Mouse (Mus musculus): ENCODE measurements around the gene Gpatch8. TPM values are rescaled to one million over a fixed set of nuclear protein-coding genes. Genes with fewer than 3 reads are reported as not detected.

Gene Gpatch8
- polyA plus RNA-seq, 1 experiment: 17.3 TPM

DNA sequence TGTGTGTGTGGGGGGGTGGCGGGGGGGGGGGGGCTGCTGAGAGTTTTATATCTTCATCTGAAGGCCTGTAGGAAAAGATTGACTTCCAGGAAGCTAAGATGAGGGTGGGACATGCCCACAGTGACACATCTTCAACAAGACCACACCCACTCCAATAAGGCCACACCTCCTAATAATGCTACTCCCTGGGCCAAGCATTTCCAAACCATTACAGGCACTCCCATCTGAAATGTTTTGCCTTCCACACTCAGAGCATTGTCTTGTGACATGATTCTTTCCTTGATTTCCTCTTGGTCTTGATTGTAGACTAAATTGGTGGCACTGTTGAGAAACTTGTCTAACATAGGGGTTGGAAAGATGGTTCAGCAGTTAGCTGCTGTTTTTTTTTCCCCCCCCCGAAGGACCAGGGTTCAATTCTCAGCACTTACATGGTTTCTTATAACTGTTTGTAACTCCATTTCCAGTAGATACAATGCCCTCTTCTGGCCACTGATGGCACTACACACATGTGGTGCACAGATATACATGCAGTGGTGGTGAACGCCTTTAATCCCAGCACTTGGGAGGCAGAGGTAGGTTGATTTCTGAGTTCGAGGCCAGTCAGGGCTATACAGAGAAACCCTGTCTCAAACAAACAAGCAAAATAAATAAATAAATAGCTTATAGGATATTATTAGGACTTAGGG is 30.4 kb upstream of the Gpatch8 start:
- TF ChIP-seq POLR2A (IDR thresholded peaks at IDR 0.05; ENCODE audit: borderline replicate concordance, extremely low read depth, low read depth, low read length) (no peak), CTCF (IDR thresholded peaks at IDR 0.05; ENCODE audit: insufficient read depth, low read length) (no peak)
- WGBS: 94% methylated on average over 4 of the region's 4 CpGs
- no peak for DNase-seq
- H3K4me1 ChIP-seq (ENCODE audit: control insufficient read depth, insufficient read depth, low read length): peaks cover 6% of the 10 kb centered on the region; the same call in 1 of the 2 replicates
- H3K4me3 ChIP-seq (replicated peaks; ENCODE audit: extremely low read depth, low read depth, low read length): no peak overlapping the region

GRCm38 (mm10) chr11:102582736-102583135 is 26.5 kb upstream of the Gpatch8 start:
- H3K4me3 ChIP-seq (replicated peaks; ENCODE audit: extremely low read depth, low read depth, low read length): no peak overlapping the region
- 23% methylated on average over 5 of the region's 5 CpGs for WGBS
- peaks cover 7% of the 10 kb centered on the region; the same call in 1 of the 2 replicates for H3K4me1 ChIP-seq (ENCODE audit: control insufficient read depth, insufficient read depth, low read length)
- DNase-seq: no peak
- TF ChIP-seq CTCF (IDR thresholded peaks at IDR 0.05; ENCODE audit: insufficient read depth, low read length) (no peak), POLR2A (IDR thresholded peaks at IDR 0.05; ENCODE audit: borderline replicate concordance, extremely low read depth, low read depth, low read length) (no peak)

- Histone ChIP-seq H3K4me3 (replicated peaks; ENCODE audit: extremely low read depth, low read depth, low read length) (no peak overlapping the region), H3K4me1 (ENCODE audit: control insufficient read depth, insufficient read depth, low read length) (peaks cover 7% of the 10 kb centered on the region; the same call in 1 of the 2 replicates)
- TF ChIP-seq POLR2A (IDR thresholded peaks at IDR 0.05; ENCODE audit: borderline replicate concordance, extremely low read depth, low read depth, low read length): no peak
- 27% methylated on average over 13 of the region's 13 CpGs for WGBS
- DNase-seq: no peak
Observed at GRCm38 (mm10) chr11:102582016-102582610, 25.9 kb upstream of the Gpatch8 start.

DNA sequence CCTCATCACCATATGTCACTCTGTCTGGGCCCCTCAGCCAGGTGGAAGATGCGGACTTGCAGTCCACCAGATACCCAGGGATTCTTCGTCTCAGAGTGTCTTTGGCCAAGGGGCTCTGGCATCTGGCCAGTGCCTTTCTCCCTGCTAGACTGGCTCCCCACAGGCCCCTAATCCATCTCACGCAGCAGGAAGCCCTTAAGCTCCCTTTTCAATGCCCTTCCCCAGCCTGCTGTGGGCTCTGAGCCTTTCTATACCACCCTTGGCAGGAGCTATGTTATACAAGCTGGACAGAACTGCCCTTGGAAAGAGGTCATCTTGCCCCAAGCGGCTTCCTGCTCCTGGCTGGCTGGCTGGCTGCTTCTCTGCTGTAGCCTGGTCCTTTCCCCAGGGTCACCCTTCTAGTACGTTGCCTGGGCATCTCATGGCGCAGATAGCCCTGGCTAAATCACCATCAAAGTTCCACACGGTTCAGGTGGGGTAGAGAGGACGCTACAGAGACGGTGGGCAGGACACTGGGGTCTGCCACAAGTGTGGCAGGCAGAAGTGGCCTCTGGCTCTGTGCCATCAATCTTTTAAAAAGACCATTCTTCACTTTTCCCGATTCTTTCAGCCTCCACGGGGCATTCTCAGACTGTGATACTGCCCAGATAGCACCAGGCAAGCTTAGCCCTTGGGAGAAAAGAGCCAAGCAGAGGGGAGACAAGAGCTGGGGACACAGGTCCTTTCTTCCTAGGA is 25.3 kb upstream of the Gpatch8 start:
- TF ChIP-seq CTCF (IDR thresholded peaks at IDR 0.05; ENCODE audit: insufficient read depth, low read length): no peak
- TF ChIP-seq POLR2A (IDR thresholded peaks at IDR 0.05; ENCODE audit: borderline replicate concordance, extremely low read depth, low read depth, low read length): no peak
- H3K4me3 ChIP-seq (replicated peaks; ENCODE audit: extremely low read depth, low read depth, low read length): no peak overlapping the region
- DNase-seq: no peak
- H3K4me1 ChIP-seq (ENCODE audit: control insufficient read depth, insufficient read depth, low read length): peaks cover 7% of the 10 kb centered on the region; the same call in 1 of the 2 replicates
- WGBS: 40% methylated on average over 11 of the region's 11 CpGs

DNA sequence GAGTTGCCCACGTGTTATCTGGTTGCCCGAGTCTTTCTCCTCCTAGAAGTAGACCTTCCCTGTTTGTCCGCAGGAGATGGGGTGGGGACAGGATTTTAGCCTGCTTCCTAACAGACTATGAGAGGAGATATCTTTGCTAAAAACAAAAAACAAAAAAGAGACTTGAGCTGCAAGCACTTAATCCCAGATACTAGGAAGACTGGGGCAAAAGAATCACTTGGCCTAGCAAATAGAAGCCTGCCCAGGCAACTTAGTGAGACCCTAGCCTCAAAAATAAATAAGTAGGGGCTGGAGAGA is 23.8 kb upstream of the Gpatch8 start:
- 47% methylated on average over 3 of the region's 3 CpGs for WGBS
- H3K4me1 ChIP-seq (ENCODE audit: control insufficient read depth, insufficient read depth, low read length): peaks cover 7% of the 10 kb centered on the region; the same call in 1 of the 2 replicates
- DNase-seq: no peak
- TF ChIP-seq CTCF (IDR thresholded peaks at IDR 0.05; ENCODE audit: insufficient read depth, low read length): no peak
- no peak for TF ChIP-seq POLR2A (IDR thresholded peaks at IDR 0.05; ENCODE audit: borderline replicate concordance, extremely low read depth, low read depth, low read length)
- no peak overlapping the region for H3K4me3 ChIP-seq (replicated peaks; ENCODE audit: extremely low read depth, low read depth, low read length)

DNA sequence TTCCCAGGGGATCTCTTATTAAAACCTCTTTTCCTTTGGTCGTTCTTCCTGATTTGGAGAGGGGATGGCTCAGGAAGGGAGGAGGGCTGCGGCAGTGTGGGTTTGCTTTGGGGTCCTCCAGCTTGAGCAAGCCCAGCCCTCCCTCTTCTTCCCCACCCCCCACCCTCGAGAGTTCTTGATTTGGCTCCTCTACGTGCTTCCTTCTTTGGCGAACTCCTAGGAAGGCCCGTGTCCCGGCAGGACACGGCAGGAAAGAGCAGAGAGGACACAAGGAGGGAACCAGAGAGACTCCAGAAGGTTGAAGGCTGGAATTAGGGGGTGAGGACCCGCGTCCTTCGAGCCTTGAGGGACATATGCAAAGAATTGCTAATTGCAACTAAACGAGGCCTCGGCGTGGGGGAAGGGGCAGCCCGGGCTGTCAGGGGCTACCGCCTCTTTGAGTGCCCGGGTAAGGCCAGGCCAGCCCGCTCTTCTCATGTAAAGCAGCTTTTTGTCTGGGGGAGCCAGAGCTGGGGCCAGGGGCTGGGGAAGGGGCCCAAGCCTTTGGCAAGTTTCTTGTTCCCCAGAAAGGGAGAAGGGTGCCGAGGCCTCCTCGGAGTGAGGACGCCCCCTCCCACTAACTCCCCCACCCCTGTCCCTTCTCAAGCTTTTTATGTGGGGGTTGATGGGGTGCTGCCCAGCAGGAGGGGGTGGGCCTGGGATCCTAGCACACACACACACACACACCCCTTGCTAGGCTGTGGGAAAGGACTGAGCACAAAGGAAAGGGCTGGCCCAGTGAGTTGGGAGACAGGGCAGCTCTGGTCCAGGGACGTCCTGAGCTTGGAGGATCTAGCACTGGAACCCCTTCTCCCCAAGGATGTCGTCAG is 23.2 kb upstream of the Gpatch8 start, which contains the start of gene Gm11627:
Gene Gm11627, minus strand, starts transcription at position 297 of the 869 bp plus-strand sequence.
- 21% methylated on average over 22 of the region's 23 CpGs for WGBS
- Histone ChIP-seq H3K4me1 (ENCODE audit: control insufficient read depth, insufficient read depth, low read length) (peaks cover 7% of the 10 kb centered on the region; the same call in 1 of the 2 replicates), H3K4me3 (replicated peaks; ENCODE audit: extremely low read depth, low read depth, low read length) (peak within 1 kb of the TSS; percentile 82)
- DNase-seq: no peak
- TF ChIP-seq CTCF (IDR thresholded peaks at IDR 0.05; ENCODE audit: insufficient read depth, low read length): no peak
- no peak; the same call in 1 of the 2 replicates for TF ChIP-seq POLR2A (IDR thresholded peaks at IDR 0.05; ENCODE audit: borderline replicate concordance, extremely low read depth, low read depth, low read length)

DNA sequence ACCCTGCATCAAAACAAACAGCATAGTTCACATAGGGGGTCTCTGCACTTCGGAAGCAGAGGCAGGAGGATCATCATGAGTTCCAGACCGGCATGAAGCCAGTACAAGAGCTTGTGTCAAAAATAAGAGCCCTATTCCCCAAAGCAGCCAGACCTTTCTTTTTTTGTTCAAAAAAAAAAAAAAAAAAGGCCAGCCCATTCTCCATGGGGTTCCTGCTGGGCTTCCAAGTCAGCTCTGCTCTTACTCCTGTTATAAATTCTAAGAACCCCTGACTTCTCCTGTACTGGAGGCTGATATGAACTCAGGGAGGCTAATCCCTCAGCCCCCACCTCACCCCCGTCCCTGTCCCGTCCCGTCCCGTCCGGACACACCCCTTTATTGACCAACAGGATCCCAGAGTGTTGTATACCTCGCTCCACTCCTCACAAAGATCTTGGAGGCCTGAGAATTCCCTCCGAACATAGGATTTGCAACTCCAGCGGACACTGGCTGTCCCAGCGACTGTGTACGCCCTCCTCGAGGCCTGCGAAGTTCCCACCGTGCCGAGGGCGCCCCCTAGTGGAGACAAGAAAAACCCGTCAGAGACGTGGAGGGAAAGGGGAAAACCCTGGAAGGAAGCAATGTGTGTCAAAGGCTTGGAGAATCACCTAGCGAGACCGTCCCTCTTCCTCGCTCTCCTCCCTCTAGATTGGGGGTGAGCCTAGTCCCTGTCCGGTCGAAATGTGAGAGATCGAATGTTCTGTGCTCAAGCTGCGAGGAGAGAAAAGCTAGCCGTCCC is 22.3 kb upstream of the Gpatch8 start:
- peak; percentile 64 for TF ChIP-seq CTCF (IDR thresholded peaks at IDR 0.05; ENCODE audit: insufficient read depth, low read length)
- no peak for TF ChIP-seq POLR2A (IDR thresholded peaks at IDR 0.05; ENCODE audit: borderline replicate concordance, extremely low read depth, low read depth, low read length)
- Histone ChIP-seq H3K4me1 (ENCODE audit: control insufficient read depth, insufficient read depth, low read length) (peaks cover 7% of the 10 kb centered on the region; the same call in 1 of the 2 replicates), H3K4me3 (replicated peaks; ENCODE audit: extremely low read depth, low read depth, low read length) (peak overlapping the region; percentile 82)
- DNase-seq: peak; percentile 89
- WGBS: 6% methylated on average over 27 of the region's 27 CpGs

DNA sequence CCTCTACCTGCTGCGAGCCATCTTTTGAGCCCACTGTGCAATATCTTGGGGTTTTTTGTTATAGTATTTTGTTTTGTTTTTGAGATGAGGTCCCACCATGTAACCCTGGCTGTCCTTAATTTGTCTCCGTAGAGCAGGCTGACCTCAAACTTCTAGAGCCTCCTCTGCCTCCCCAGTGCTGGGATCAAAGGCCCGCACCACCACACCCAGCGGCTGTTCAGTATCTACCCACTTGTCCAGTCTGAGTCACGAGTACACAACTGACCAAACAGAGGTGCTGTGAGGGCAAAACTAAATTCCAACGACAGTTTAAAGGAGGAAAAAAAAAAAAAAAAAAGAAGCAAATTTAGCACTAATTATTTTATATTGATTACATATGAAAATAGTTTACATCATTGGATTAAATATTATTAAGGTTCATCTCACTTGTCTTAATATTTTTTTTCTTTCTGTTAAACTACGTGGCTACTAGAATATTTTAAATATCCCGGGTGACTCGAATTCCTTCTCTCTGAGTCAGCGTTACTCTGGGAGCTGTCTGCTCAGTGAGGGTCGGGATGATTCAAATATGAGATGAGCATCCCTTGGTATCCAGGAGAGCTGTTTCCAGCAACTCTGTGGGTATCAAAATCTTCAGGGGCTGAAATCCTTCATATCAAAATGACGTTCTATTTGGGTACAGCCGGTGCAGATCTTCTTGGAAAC is 20.0 kb upstream of the Gpatch8 start:
- no peak for TF ChIP-seq CTCF (IDR thresholded peaks at IDR 0.05; ENCODE audit: insufficient read depth, low read length)
- no peak for TF ChIP-seq POLR2A (IDR thresholded peaks at IDR 0.05; ENCODE audit: borderline replicate concordance, extremely low read depth, low read depth, low read length)
- 49% methylated on average over 13 of the region's 13 CpGs for WGBS

More for the DNA sequence above, 20.0 kb upstream of the Gpatch8 start:
- Histone ChIP-seq H3K4me3 (replicated peaks; ENCODE audit: extremely low read depth, low read depth, low read length) (no peak overlapping the region), H3K4me1 (ENCODE audit: control insufficient read depth, insufficient read depth, low read length) (no peaks in the 10 kb centered on the region)
- no peak for DNase-seq

Measured in lung, adult 2 months (tissue).